Mouse (Mus musculus) kidney, embryonic 15.5 days (tissue): ENCODE results near the gene Epb41l2. TPM values are rescaled to one million over a fixed set of nuclear protein-coding genes. Genes with fewer than 3 reads are reported as not detected.

Source experiments
- ATAC-seq: fragments of 200-750 bp; cut with Nextera tagmentation; replicated peaks from 2 replicates; pipeline ENCODE4 v1.8.0; 2017; ENCODE audit warnings: moderate TSS enrichment; ENCODE audit not compliant: low FRiP score
- H3K27ac ChIP-seq: fragments of 300-500 bp; sonication (generic); 2 replicates; pipeline ENCODE4 v1.5.1; 2015; ENCODE audit warnings: mild to moderate bottlenecking, inconsistent platforms
- H3K27me3 ChIP-seq: fragments of 300-500 bp; sonication (generic); 2 replicates; pipeline ENCODE4 v1.6.1; 2015; ENCODE audit warnings: inconsistent platforms
- H3K36me3 ChIP-seq: fragments of 300-500 bp; sonication (generic); 2 replicates; pipeline ENCODE4 v1.6.1; 2015; ENCODE audit warnings: inconsistent platforms
- H3K4me1 ChIP-seq: fragments of 300-500 bp; sonication (generic); 2 replicates; pipeline ENCODE4 v1.6.1; 2015; ENCODE audit warnings: inconsistent platforms
- H3K4me2 ChIP-seq: fragments of 300-500 bp; sonication (generic); 2 replicates; pipeline ENCODE4 v1.6.1; 2015; ENCODE audit warnings: moderate library complexity, mild to moderate bottlenecking, inconsistent platforms
- H3K4me3 ChIP-seq: fragments of 300-500 bp; sonication (generic); replicated peaks from 2 replicates; pipeline ENCODE4 v1.5.1; 2015; ENCODE audit warnings: mild to moderate bottlenecking, inconsistent platforms
- H3K9ac ChIP-seq: fragments of 300-500 bp; sonication (generic); 2 replicates; pipeline ENCODE4 v1.6.1; 2015; ENCODE audit warnings: mild to moderate bottlenecking, inconsistent platforms
- H3K9me3 ChIP-seq: fragments of 300-500 bp; sonication (generic); replicated peaks from 2 replicates; pipeline ENCODE4 v1.6.1; 2016; ENCODE audit warnings: inconsistent platforms
- WGBS: fragments of 180-500 bp; shearing (Covaris S2); methylation state at CpG from one replicate; pipeline ENCODE4 v1.1.7; 2015; ENCODE audit warnings: mixed read lengths; 5-methylcytosine and 5-hydroxymethylcytosine counted together
- polyA plus RNA-seq: library from polyadenylated mRNA; unstranded; fragments of >200 nt; fragmentation: Nextera tagmentation; extraction: Ambion mirVana; gene quantifications from 2 replicates; pipeline ENCODE4 v1.2.1, GENCODE M21; 2015

Gene Epb41l2
- polyA plus RNA-seq, result 66.5 and 67.7 TPM in 2 replicates

DNA sequence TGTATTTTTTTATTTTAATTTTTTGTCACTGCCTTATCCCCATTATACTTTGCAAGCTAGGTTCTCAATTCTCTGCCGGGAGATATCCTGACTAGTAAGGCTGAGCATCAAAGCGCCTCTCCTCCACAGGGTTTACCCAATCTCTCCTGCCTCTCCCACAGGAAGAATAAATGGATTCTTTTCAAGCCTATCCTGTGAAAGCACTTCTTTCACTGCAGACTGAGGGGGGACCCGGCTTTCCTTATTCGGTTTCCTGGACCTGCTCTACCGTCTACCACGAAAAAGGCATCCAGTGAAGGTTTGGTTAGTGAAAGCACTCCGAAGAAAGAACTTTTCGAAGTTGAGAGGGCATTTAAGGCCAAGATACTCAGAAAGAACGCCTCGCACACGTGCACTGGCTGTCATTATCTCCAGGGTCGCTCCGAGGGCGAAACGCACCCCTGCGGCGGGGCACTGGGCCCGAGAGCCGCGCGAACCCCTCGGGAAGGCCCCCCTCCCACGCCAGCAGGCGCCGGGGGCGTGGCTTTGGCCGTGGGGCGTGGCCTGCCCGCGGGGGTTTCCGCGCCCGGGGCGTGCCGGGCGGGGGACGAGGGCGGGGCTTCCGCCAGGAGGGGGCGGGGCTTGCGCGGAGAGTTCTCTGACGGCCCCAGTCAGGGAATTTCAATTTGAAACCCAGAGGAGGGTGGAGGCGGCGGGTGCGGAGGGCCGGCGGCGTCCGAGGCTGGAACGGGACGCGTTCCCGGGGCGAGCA lies at the start of gene Epb41l2:
Epb41l2 (plus strand) TSS at position 591 of the 751 bp plus-strand sequence.
- under 1% methylated on average over 55 of the region's 55 CpGs for WGBS
- H3K9ac ChIP-seq, result peak within 1 kb of the TSS; percentile 84
- H3K4me1 ChIP-seq, result peaks cover 20% of the 10 kb centered on the region; the same call in 1 of the 2 replicates
- no peaks in the 10 kb centered on the region for H3K9me3 ChIP-seq
- H3K27ac ChIP-seq, result peak within 1 kb of the TSS; percentile 88
- H3K4me2 ChIP-seq, result peak within 1 kb of the TSS; percentile 80
- H3K27me3 ChIP-seq, result no peaks in the 10 kb centered on the region
- ATAC-seq, result peak; percentile 94
- H3K36me3 ChIP-seq, result no peaks in the 10 kb centered on the region
- H3K4me3 ChIP-seq, result peak within 1 kb of the TSS; percentile 83

- Histone ChIP-seq H3K9ac (no peak overlapping the region), H3K27me3 (no peaks in the 10 kb centered on the region), H3K27ac (no peak overlapping the region), H3K4me2 (no peak overlapping the region), H3K36me3 (no peaks in the 10 kb centered on the region), H3K9me3 (no peaks in the 10 kb centered on the region), H3K4me3 (no peak overlapping the region), H3K4me1 (no peaks in the 10 kb centered on the region; the same call in 1 of the 2 replicates)
- WGBS, result 85% methylated on average over 5 of the region's 5 CpGs
- ATAC-seq, result no peak
These were observed 49.6 kb upstream of the Epb41l2 start for GRCm38 (mm10) chr10:25309996-25310395.

DNA sequence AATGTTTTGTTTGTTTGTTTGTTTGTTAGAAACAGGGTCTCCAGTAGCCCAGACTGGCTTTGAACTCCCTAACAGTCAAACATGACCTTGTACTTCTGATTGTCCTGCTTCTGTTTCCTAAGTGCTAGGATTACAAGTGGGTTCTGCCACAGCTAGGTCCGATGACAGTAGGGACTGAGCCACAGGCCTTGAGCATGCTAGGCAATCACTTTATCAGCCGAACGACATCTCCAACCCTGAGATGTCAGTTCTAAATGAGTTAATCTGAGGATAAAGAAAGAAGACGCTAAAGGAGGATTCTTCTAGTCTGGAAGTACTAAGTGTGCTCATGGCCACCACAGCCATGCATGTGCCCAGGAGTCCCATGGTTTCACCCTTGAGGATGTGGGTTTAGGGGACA lies 48.9 kb upstream of the Epb41l2 start:
- no peak overlapping the region for H3K9ac ChIP-seq
- no peak overlapping the region for H3K27ac ChIP-seq
- WGBS, result 92% methylated on average over 4 of the region's 4 CpGs
- no peak overlapping the region for H3K4me2 ChIP-seq
- ATAC-seq, result no peak
- no peaks in the 10 kb centered on the region; the same call in 1 of the 2 replicates for H3K4me1 ChIP-seq
- no peaks in the 10 kb centered on the region for H3K27me3 ChIP-seq
- H3K4me3 ChIP-seq, result no peak overlapping the region
- no peaks in the 10 kb centered on the region for H3K9me3 ChIP-seq
- no peaks in the 10 kb centered on the region for H3K36me3 ChIP-seq

- no peaks in the 10 kb centered on the region for H3K9me3 ChIP-seq
- H3K36me3 ChIP-seq, result no peaks in the 10 kb centered on the region
These were observed 47.9 kb upstream of the Epb41l2 start for GRCm38 (mm10) chr10:25311554-25312212.

GRCm38 (mm10) chr10:25313856-25314584 lies 45.6 kb upstream of the Epb41l2 start:
- Histone ChIP-seq H3K9ac (no peak overlapping the region), H3K36me3 (no peaks in the 10 kb centered on the region), H3K4me2 (peak overlapping the region; percentile 53), H3K27ac (no peak overlapping the region), H3K27me3 (no peaks in the 10 kb centered on the region), H3K4me3 (no peak overlapping the region), H3K4me1 (no peaks in the 10 kb centered on the region; the same call in 1 of the 2 replicates), H3K9me3 (no peaks in the 10 kb centered on the region)
- ATAC-seq, result no peak
- WGBS, result 9% methylated on average over 17 of the region's 17 CpGs

More at GRCm38 (mm10) chr10:25311554-25312212, 47.9 kb upstream of the Epb41l2 start:
- Histone ChIP-seq H3K4me2 (no peak overlapping the region), H3K27ac (no peak overlapping the region), H3K4me1 (no peaks in the 10 kb centered on the region; the same call in 1 of the 2 replicates), H3K9ac (no peak overlapping the region), H3K27me3 (no peaks in the 10 kb centered on the region), H3K4me3 (no peak overlapping the region)
- ATAC-seq, result no peak
- WGBS, result 64% methylated on average over 9 of the region's 9 CpGs

DNA sequence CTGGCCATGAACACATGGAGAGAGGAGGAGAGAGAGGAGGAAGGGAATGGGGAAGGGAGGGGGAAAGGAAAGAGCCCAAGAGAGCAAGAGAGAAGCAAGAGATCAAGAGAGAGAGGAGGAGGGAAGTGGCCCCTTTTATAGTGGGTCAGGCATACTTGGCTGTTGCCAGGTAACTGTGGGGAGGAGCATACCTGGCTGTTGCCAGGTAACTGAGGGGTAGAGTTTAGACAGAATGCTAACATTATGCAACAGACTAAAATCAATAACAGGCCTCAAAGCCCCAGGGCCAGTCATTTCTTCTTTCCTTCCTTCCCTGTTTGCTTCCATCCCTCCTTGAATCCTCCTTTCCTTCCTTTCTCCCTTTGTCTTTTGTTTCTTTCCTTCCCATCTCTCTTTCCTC lies 41.9 kb upstream of the Epb41l2 start:
- Histone ChIP-seq H3K36me3 (no peaks in the 10 kb centered on the region), H3K27ac (no peak overlapping the region), H3K9ac (no peak overlapping the region), H3K9me3 (no peaks in the 10 kb centered on the region), H3K4me3 (no peak overlapping the region), H3K27me3 (no peaks in the 10 kb centered on the region), H3K4me2 (no peak overlapping the region), H3K4me1 (no peaks in the 10 kb centered on the region; the same call in 1 of the 2 replicates)
- ATAC-seq, result no peak; the same call in 1 of the 2 replicates

DNA sequence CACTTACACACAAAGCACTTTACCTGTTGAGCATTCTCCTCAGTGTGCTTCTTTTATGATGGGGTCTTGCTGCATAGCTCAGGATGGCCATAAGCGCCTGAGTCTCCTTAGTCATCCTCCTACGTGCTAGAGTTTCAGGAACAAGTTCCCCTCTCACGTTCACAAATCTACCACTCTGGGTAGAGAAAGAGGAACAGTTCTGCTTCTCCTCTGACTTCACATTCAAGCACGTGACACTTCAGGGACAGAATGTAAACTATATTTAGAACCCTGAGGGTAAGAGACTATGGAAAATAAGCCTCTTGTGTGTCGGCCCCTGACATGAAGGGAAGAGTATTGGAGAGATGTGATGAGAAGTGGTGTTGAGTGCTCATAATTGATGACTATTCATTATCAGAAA lies 41.2 kb upstream of the Epb41l2 start:
- H3K9me3 ChIP-seq, result no peaks in the 10 kb centered on the region
- H3K4me1 ChIP-seq, result no peaks in the 10 kb centered on the region; the same call in 1 of the 2 replicates
- no peak overlapping the region for H3K4me2 ChIP-seq
- H3K9ac ChIP-seq, result no peak overlapping the region
- H3K27me3 ChIP-seq, result no peaks in the 10 kb centered on the region
- no peak overlapping the region for H3K27ac ChIP-seq
- ATAC-seq, result no peak
- WGBS, result 65% methylated on average over 5 of the region's 5 CpGs
- no peak overlapping the region for H3K4me3 ChIP-seq
- no peaks in the 10 kb centered on the region for H3K36me3 ChIP-seq

DNA sequence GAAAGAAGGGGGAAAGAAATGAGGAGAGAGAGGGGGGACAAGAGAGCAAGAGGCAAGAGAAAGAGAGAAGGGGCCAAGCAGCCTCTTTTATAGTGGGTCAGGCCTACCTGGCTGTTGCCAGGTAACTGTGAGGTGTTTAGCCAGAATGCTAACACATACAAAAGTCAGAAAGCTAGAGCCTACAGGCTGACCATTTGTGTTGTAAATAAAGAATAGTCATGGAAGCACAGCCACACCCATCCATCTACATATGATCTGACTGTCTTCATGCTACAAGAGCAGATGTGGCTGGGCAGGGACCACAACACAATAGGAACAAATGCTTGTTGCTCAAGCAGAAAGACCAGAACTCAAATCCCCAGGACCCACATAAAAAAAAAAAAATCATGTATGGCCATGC lies 40.1 kb upstream of the Epb41l2 start:
- ATAC-seq, result no peak

DNA sequence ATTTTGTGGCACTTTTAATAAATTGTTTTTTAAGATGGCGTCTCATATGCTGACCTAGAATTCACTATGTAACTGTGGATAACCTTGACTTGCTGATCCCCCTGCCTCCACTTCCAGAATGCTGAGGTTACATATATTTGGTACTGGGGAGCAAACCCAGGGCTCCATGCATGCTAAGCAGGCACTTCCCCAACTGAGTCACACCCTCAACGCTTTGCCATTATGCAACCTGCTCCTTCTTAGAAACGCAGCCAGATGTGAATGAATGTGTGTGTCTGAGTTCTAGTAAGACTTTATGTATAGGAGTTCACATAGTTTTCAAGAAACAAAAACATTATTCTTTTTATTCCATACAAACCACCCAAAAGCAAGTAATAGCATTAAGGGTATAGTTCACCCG lies 38.4 kb upstream of the Epb41l2 start:
- H3K27ac ChIP-seq, result no peak overlapping the region
- ATAC-seq, result no peak
- no peak overlapping the region for H3K4me2 ChIP-seq
- H3K36me3 ChIP-seq, result no peaks in the 10 kb centered on the region
- no peaks in the 10 kb centered on the region for H3K9me3 ChIP-seq
- no peaks in the 10 kb centered on the region for H3K4me1 ChIP-seq
- WGBS, result 84% methylated on average over 4 of the region's 4 CpGs
- H3K4me3 ChIP-seq, result no peak overlapping the region
- H3K9ac ChIP-seq, result no peak overlapping the region
- H3K27me3 ChIP-seq, result no peaks in the 10 kb centered on the region

More for the DNA sequence above, 40.1 kb upstream of the Epb41l2 start:
- no peak overlapping the region for H3K4me3 ChIP-seq
- H3K27ac ChIP-seq, result no peak overlapping the region
- H3K4me1 ChIP-seq, result no peaks in the 10 kb centered on the region
- no peak overlapping the region for H3K9ac ChIP-seq
- H3K4me2 ChIP-seq, result no peak overlapping the region
- H3K9me3 ChIP-seq, result no peaks in the 10 kb centered on the region
- no peaks in the 10 kb centered on the region for H3K27me3 ChIP-seq
- H3K36me3 ChIP-seq, result no peaks in the 10 kb centered on the region

- H3K4me1 ChIP-seq, result no peaks in the 10 kb centered on the region
- no peaks in the 10 kb centered on the region for H3K36me3 ChIP-seq
- H3K4me3 ChIP-seq, result no peak overlapping the region
- no peak for ATAC-seq
- 68% methylated on average over 4 of the region's 4 CpGs for WGBS
- H3K9ac ChIP-seq, result no peak overlapping the region
- H3K27me3 ChIP-seq, result no peaks in the 10 kb centered on the region
- H3K27ac ChIP-seq, result no peak overlapping the region
- H3K4me2 ChIP-seq, result no peak overlapping the region
- no peaks in the 10 kb centered on the region for H3K9me3 ChIP-seq
These were observed 33.9 kb upstream of the Epb41l2 start for GRCm38 (mm10) chr10:25325690-25326089.

DNA sequence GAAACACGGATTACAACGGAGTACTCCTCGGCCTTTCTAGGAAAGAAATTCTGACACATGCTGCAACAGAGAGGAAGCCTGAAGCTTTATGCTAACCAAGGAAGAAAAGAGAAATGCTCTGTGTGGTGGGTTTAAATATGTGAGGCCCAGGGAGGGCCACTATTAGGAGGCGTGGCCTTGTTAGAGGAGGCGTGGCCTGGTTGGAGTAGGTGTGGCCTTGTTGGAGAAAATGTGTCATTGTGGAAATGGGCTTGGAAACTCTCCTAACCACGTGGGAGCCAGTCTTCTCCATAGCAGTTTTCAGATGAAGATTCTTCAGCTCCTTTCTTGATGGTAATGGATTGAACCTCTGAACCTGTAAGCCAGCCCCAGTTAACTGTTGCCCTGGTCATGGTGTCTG lies 32.1 kb upstream of the Epb41l2 start:
- Histone ChIP-seq H3K9me3 (no peaks in the 10 kb centered on the region), H3K27me3 (no peaks in the 10 kb centered on the region), H3K4me3 (no peak overlapping the region), H3K4me2 (no peak overlapping the region), H3K4me1 (no peaks in the 10 kb centered on the region), H3K9ac (no peak overlapping the region), H3K36me3 (no peaks in the 10 kb centered on the region), H3K27ac (no peak overlapping the region)
- WGBS, result 80% methylated on average over 6 of the region's 6 CpGs
- ATAC-seq, result no peak

DNA sequence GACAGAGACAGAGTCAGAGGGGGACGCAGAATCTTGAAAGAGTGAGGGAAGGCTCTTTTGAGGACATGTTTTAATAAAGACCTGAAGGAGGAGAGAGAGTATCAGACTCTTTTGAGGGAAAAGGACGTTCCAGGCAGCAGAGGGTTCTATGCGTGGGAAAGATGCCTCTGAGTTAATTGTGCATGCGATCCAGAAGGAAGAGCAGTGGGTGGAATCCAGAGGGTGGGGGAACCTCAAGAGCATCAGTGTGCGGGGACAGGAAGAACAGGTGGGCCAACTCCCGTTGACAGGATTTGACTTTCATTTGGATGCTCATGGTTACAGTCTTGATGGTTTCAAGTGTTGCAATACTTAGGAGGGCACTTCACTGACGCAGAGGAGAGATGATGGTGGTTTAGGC lies 29.5 kb upstream of the Epb41l2 start:
- H3K4me2 ChIP-seq, result no peak overlapping the region
- no peaks in the 10 kb centered on the region for H3K9me3 ChIP-seq
- WGBS, result 58% methylated on average over 7 of the region's 7 CpGs
- no peaks in the 10 kb centered on the region for H3K36me3 ChIP-seq
- H3K27me3 ChIP-seq, result no peaks in the 10 kb centered on the region
- no peak overlapping the region for H3K27ac ChIP-seq
- ATAC-seq, result no peak
- no peaks in the 10 kb centered on the region for H3K4me1 ChIP-seq
- no peak overlapping the region for H3K9ac ChIP-seq
- H3K4me3 ChIP-seq, result no peak overlapping the region
